Mouse (Mus musculus): ENCODE results near the gene Cyp17a1.

The Cyp17a1 gene

DNA sequence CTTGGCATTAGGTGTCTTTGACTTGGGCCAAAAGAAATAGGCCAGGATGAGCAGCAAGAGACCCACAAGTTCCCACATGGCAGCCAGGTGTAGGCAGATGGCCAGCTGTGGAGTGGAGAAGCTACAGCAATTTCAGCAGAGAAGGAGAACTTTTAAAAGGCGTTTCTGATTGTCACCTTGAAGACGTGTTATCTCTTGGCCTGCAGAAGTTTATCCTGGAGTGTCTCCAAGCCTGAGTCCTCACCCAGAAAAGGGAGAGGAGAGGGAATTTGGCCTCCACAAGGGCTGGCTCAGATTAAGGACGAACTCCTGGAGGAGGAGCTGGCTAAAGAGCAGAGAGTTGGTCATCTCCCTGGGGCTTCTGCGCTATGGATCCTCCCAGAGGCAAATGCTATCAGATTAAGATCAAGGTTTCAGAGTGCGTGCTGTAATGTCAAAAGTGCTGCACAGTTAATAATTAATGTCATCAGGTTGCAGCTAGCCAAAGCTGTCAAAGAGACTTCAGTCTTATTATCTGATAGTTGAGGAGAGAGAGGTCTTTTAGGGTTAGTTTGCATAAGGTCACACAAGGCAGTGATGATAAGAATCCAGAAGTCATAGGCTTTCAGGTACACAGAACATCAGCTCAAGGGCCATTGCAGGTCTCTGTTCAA lies at the start of gene Cyp17a1:
TSS of gene Cyp17a1 (minus strand) at position 407 of the 653 bp plus-strand sequence.
- DNase-seq (ENCODE audit: low read depth) = no peak

GRCm38 (mm10) chr19:46718150-46718549 lies 45.2 kb upstream of the Cyp17a1 start:
- DNase-seq (ENCODE audit: low read depth) = peak; percentile 22

DNA sequence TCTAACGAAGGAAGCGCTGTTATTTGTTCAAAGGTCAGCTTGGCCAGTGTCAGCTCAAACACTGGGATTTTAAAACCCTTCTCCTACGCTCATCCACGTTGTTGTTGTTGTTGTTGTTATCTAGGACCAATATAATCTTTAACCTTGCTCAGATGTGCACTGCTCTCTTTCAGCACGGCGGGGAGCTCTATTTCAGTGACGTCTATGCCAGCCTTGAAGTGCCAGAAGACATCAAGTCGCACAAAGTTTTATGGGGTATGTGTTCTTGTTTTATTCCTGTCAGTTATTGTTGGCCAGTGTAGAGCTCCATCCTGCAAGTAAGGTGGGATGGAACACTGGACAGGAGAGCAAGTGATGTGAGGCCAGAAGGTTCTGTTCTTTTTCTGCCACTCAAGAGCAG lies 42.0 kb upstream of the Cyp17a1 start:
- no peak for DNase-seq (ENCODE audit: low read depth)

DNA sequence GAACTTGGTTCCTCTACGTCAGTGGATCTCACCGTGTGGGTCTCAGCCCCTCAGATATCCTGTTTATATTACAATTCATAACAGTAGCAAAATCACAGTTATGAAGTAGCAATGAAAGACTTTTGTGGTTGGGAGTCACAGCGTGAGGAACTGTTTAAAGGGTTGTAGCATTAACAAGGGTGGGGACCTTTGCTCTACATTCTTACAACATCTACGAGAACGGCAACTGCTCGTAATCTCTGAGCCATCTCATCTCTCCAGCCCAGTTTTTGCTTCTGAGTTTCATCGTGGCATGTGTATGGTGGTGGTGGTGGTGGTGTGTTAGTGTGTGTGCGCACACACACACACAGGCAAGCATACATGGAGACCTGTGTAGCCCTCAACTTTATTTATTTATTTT lies 41.3 kb upstream of the Cyp17a1 start:
- DNase-seq (ENCODE audit: low read depth) = no peak

DNA sequence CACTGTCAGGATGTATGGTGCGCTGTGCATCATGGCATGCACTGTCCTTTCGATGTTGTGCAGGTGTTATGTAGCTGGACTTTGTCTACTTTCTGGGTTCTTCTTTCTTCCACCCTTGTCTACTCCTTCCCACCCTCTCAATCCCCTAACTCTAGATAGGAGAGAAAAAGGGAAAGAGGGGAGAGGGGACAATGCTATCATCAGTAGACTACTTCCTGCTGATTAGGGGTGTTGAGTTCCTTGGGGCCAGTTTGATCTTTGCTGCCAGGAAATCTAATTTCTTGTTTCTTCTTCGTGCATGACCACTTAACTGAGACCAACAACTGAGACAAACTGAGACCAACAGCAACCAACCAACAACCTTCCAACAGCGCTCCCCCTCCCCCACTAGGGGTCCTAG lies 37.6 kb upstream of the Cyp17a1 start:
- DNase-seq (ENCODE audit: low read depth) = no peak

DNA sequence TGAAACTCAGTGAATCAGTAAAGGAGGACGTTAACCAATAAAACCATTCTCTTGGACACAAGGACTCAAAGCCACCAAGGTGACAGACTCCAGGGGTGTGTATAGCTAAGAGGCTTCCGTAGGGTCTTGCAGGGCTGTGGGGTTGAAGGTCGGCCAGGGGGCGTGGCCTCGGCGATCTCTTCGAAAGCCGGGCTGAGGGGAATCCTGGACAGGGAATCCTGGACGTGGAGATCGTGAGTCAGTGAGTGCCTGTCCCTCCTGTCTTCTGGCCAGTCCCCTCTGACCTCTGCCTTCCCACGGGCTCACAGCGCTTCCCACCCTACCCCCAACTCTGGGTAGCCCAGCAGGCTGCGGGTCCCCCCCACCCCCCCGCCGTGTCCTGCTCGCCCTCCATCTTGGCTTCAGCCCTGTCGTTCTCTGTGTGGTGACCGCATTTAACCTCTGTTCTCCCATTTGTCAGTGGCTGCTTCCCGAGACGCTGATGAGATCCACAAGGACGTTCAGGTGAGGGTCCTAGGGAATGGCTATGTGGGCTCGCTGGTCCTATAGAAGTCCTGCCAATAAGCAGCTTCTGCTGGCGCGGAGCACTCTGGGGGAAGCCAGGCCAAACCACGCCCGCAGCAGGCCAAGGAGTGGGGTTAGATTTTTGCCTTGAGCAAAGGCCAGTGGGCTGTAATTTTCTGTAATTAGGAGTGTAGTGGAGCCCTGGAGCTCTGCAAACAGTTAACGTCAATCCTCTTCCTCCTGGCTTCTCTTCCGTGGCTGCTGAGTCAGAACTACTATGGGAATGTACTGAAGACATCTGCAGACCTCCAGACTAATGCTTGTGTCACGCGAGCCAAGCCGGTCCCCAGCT lies 34.6 kb upstream of the Cyp17a1 start, which contains the start of gene As3mt:
TSS of gene As3mt (plus strand) at position 163 of the 856 bp plus-strand sequence.
- DNase-seq (ENCODE audit: low read depth) = peak; percentile 34

GRCm38 (mm10) chr19:46706540-46707295 lies 33.7 kb upstream of the Cyp17a1 start:
- peak; percentile 7 for DNase-seq (ENCODE audit: low read depth)

GRCm38 (mm10) chr19:46705779-46706495 lies 33.0 kb upstream of the Cyp17a1 start:
- peak; percentile 46 for DNase-seq (ENCODE audit: low read depth)

- DNase-seq (ENCODE audit: low read depth) = no peak
These were observed 28.2 kb upstream of the Cyp17a1 start for GRCm38 (mm10) chr19:46701156-46701555.

- no peak for DNase-seq (ENCODE audit: low read depth)
These were observed 26.1 kb upstream of the Cyp17a1 start for GRCm38 (mm10) chr19:46699011-46699481.

GRCm38 (mm10) chr19:46697840-46698517 lies 25.0 kb upstream of the Cyp17a1 start:
- DNase-seq (ENCODE audit: low read depth) = no peak

DNA sequence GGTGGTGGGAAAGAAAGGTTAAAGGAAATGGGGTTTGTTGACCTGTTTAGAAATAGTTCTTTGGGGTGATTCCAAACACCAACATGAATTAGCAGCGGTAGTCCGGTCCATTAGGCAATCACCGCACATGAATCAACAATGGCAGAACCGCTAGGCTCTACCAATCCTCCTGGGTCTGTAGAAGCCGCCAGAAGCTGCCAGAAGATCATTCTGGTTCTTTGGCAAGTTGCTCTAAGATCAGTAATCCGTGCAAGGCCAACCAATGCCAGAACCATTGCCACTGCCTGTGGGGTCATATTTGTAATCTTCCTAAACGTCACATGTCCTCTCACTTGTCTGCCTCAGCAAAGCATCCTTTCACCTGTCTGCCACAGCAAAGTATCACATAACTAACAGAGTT lies 24.0 kb upstream of the Cyp17a1 start:
- DNase-seq (ENCODE audit: low read depth) = no peak

GRCm38 (mm10) chr19:46696482-46696881 lies 23.5 kb upstream of the Cyp17a1 start:
- no peak for DNase-seq (ENCODE audit: low read depth)

DNA sequence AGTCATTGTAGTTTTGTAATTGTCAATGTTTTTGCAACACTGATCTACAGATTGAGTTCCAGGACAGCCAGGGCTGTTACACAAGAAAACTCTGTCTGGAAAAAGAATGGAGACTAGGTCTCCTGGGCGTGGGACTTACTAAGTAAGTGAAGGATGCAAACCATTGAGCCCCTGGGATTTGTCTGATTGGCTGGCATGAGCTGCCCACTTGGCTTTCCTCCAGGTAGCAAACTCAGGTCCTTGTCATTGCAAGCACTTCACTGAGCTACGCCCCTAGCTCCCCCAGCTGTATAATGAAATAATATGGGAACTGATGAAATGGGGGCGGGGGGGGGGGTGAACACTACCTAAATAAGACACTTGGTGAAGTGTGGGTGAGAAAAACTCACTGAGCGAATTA lies 20.2 kb upstream of the Cyp17a1 start:
- no peak for DNase-seq (ENCODE audit: low read depth)

GRCm38 (mm10) chr19:46691078-46691477 lies 18.1 kb upstream of the Cyp17a1 start:
- no peak for DNase-seq (ENCODE audit: low read depth)

- no peak for DNase-seq (ENCODE audit: low read depth)
These were observed 17.4 kb upstream of the Cyp17a1 start for GRCm38 (mm10) chr19:46690387-46690786.

DNA sequence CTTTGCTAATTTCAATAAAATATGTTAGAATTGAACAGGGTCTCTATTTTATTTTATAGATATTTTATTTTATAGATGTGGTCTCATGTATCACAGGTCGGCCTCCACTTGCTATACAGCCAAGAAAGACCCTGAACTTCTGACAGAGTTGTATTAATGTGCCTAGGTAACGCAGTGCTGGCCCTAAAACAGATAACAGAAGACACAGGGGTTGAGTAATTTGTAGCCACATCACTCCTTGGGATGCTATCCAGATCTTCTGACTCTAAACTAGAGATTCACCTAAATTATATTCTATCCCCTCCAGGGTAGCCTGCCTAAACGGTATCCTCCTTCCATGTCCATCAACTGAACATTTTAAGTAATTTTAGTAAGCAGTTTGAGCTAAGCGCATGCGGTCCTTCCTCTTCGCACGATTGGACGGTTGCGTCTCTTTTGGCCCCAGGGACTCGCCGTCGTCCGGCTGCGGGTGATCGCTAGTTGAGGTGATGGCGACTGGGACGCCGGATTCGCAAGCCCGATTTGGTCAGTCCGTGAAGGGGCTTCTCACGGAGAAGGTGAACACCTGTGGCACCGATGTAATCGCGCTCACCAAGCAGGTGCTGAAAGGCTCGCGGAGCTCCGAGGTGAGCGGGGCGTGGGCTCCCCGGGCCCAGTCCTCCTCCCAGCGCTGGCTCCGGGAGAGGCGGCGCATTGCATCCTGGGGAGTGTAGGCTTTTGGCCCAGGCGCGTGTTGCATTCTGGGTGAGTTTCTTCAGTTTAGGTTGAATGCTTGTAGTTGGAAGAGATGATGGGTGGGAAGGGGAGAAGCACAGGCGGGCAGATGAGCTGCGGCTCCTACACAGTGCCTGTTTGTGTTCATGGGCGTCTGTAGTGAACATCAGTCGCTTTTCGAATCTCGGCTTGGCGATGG lies 16.7 kb upstream of the Cyp17a1 start, which contains the start of gene Borcs7:
TSS of gene Borcs7 (plus strand) at position 447 of the 913 bp plus-strand sequence.
- DNase-seq (ENCODE audit: low read depth) = peak; percentile 87

DNA sequence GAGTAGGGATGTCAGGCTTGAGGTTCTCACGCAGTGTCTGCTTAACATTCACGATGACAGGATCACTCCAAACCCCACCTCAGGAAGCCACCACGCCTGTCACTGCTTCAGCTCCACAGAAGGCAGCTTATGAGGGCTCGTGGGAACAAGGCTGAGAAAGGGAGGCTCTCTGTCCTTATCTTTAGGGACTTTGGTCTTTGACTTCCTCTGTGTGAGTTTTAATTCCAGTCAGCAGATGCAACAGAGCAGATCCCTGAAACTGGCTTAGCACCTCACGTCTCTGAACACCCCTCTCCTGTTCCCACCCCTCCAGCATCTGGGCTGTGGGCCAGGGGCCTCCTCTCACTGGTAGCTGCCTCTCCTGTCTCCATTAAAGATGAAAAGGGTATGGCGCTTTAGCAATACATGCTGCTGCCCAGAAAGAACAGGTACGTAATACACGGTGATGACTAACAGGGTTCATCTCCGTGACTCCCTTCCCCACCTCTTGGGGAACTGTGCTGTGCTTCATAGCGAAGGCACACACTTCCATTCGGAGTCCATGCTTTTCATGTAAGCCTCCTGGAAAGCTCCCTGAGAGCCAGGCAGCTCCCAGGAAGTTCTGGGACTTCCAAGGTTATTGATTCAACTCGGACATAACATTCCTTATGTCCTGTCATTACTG lies 6.9 kb upstream of the Cyp17a1 start:
- DNase-seq (ENCODE audit: low read depth) = no peak

DNA sequence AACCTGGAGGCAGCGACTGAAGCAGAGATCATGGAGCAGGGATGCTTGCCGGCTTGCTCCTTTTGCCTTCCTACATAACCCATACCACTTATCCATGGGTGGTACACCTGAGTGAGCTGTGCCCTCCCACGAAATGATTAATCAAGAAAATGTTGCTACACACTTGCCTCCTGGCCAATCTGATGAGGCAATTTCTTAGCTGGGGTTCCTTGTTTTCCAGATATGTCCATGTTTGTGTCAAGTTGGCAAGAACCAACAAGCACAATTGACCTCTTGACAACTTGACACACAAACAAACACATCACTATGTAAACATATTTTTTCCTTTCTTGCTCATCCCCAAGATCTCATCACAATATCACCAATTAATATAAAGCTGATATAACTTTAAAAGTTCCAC lies 2.7 kb upstream of the Cyp17a1 start:
- no peak for DNase-seq (ENCODE audit: low read depth)

All from induced T-regulatory cell, adult 2 months (primary cell).